Mouse (Mus musculus) heart, embryonic 14.5 days (tissue): ENCODE results near the gene Tut1. TPM values are rescaled to one million over a fixed set of nuclear protein-coding genes. Genes with fewer than 3 reads are reported as not detected.
A peak's percentile ranks its signal among the peaks of the same experiment; 100 is the strongest.

Source experiments
- ATAC-seq: fragments of 200-750 bp; cut with Nextera tagmentation; 2 replicates; pipeline ENCODE4 v1.8.0; 2017; ENCODE audit warnings: low read depth, moderate TSS enrichment; ENCODE audit not compliant: insufficient number of reproducible peaks, insufficient read depth, low FRiP score
- H3K27ac ChIP-seq, 2 experiments: fragments of 200-500 bp in 1 of 2; fragments of 300-500 bp in 1 of 2; sonication (generic) in 1 of 2; replicated peaks in 1 of 2; 2 replicates each; pipeline ENCODE4 v1.5.1; 2012 to 2014; ENCODE audit warnings: low read depth in 2 of 2, low read length in 2 of 2, control low read depth in 1 of 2, mild to moderate bottlenecking in 1 of 2, mixed read lengths in 1 of 2; ENCODE audit not compliant: control insufficient read depth in 1 of 2, insufficient read depth in 1 of 2
- H3K27me3 ChIP-seq: fragments of 300-500 bp; sonication (generic); 2 replicates; pipeline ENCODE4 v1.6.1; 2014; ENCODE audit warnings: mild to moderate bottlenecking, low read length, control low read depth; ENCODE audit not compliant: control insufficient read depth, insufficient read depth
- H3K36me3 ChIP-seq: fragments of 300-500 bp; sonication (generic); 2 replicates; pipeline ENCODE4 v1.6.1; 2014; ENCODE audit warnings: mild to moderate bottlenecking, control low read depth, low read length, mixed read lengths; ENCODE audit not compliant: control insufficient read depth, insufficient read depth
- H3K4me1 ChIP-seq, 2 experiments: fragments of 200-500 bp in 1 of 2; fragments of 300-500 bp in 1 of 2; sonication (generic) in 1 of 2; 2 replicates each; pipeline ENCODE4 v1.6.1; 2012 to 2014; ENCODE audit warnings: low read length in 2 of 2, control low read depth in 1 of 2, mixed read lengths in 1 of 2; ENCODE audit not compliant: control insufficient read depth in 2 of 2, insufficient read depth in 2 of 2
- H3K4me2 ChIP-seq: fragments of 300-500 bp; sonication (generic); 2 replicates; pipeline ENCODE4 v1.6.1; 2014; ENCODE audit warnings: mild to moderate bottlenecking, low read length
- H3K4me3 ChIP-seq, 2 experiments: fragments of 200-500 bp in 1 of 2; fragments of 300-500 bp in 1 of 2; sonication (generic) in 1 of 2; 2 replicates each; pipeline ENCODE4 v1.5.1; 2012 to 2014; ENCODE audit warnings: low read length in 2 of 2, mild to moderate bottlenecking in 2 of 2, control low read depth in 1 of 2, low read depth in 1 of 2, moderate library complexity in 1 of 2; ENCODE audit not compliant: control insufficient read depth in 1 of 2, insufficient read depth in 1 of 2
- H3K9ac ChIP-seq: fragments of 300-500 bp; sonication (generic); 2 replicates; pipeline ENCODE4 v1.6.1; 2014; ENCODE audit warnings: mild to moderate bottlenecking, low read length
- H3K9me3 ChIP-seq: fragments of 300-500 bp; sonication (generic); 2 replicates; pipeline ENCODE4 v1.6.1; 2016; ENCODE audit warnings: low read length, control low read depth; ENCODE audit not compliant: control insufficient read depth
- WGBS: fragments of 180-500 bp; shearing (Covaris S2); extraction: QIAGEN DNeasy Blood & Tissue Kit; methylation state at CpG from one replicate; pipeline ENCODE4 v1.1.7; 2014; 5-methylcytosine and 5-hydroxymethylcytosine counted together
- polyA plus RNA-seq: library from polyadenylated mRNA; unstranded; fragments of >200 nt; fragmentation: Nextera tagmentation; extraction: Ambion mirVana; gene quantifications from 2 replicates; pipeline ENCODE4 v1.2.1, GENCODE M21; 2014

The Tut1 gene
- polyA plus RNA-seq, 1 experiment from 2014 or later = 15.6 TPM

- Histone ChIP-seq H3K4me1 (peaks cover 49 to 67% of the 10 kb centered on the region in 2 experiments), H3K36me3 (peaks cover 17% of the 10 kb centered on the region), H3K9ac (no peak overlapping the region), H3K4me3 (no peak overlapping the region), H3K9me3 (no peaks in the 10 kb centered on the region), H3K27me3 (no peaks in the 10 kb centered on the region), H3K4me2 (no peak overlapping the region), H3K27ac (no peak overlapping the region; a peak in 1 of 4 replicates)
- WGBS = 21% methylated on average over 7 of the region's 7 CpGs
- ATAC-seq = no peak
These were observed 30.7 kb downstream of the Tut1 start for GRCm38 (mm10) chr19:8984255-8984868.

GRCm38 (mm10) chr19:8985891-8986290 is 32.2 kb downstream of the Tut1 start:
- peaks cover 3% of the 10 kb centered on the region; the same call in 1 of the 2 replicates for H3K36me3 ChIP-seq
- peaks cover 51 to 70% of the 10 kb centered on the region in 2 experiments for H3K4me1 ChIP-seq
- H3K9ac ChIP-seq = no peak overlapping the region
- no peaks in the 10 kb centered on the region for H3K27me3 ChIP-seq
- H3K4me2 ChIP-seq = no peak overlapping the region
- WGBS = 42% methylated on average over 5 of the region's 5 CpGs
- no peak for ATAC-seq
- H3K9me3 ChIP-seq = no peaks in the 10 kb centered on the region
- no peak overlapping the region for H3K4me3 ChIP-seq
- H3K27ac ChIP-seq = no peak overlapping the region; a peak in 1 of 4 replicates

GRCm38 (mm10) chr19:8987816-8988215 is 34.2 kb downstream of the Tut1 start:
- no peaks in the 10 kb centered on the region for H3K27me3 ChIP-seq
- H3K4me2 ChIP-seq = peak overlapping the region; percentile 77
- peak overlapping the region; percentile 97 for H3K9ac ChIP-seq
- 19% methylated on average over 2 of the region's 2 CpGs for WGBS
- ATAC-seq = peak; percentile 20
- H3K9me3 ChIP-seq = no peaks in the 10 kb centered on the region
- H3K27ac ChIP-seq = peak overlapping the region; percentile 97 to 98
- H3K4me3 ChIP-seq = no peak overlapping the region
- no peaks in the 10 kb centered on the region for H3K36me3 ChIP-seq
- peaks cover 60 to 74% of the 10 kb centered on the region in 2 experiments for H3K4me1 ChIP-seq

- Histone ChIP-seq H3K27ac (peak overlapping the region; percentile 97 to 98), H3K9ac (peak overlapping the region; percentile 97), H3K4me2 (peak overlapping the region; percentile 77), H3K36me3 (no peaks in the 10 kb centered on the region), H3K4me1 (peaks cover 59 to 74% of the 10 kb centered on the region in 2 experiments), H3K9me3 (no peaks in the 10 kb centered on the region), H3K27me3 (no peaks in the 10 kb centered on the region), H3K4me3 (peak overlapping the region; percentile 87 to 94)
- 22% methylated on average over 15 of the region's 15 CpGs for WGBS
- no peak for ATAC-seq
These were observed 34.9 kb downstream of the Tut1 start for GRCm38 (mm10) chr19:8988346-8989065.

- Histone ChIP-seq H3K4me3 (peak within 1 kb of the TSS; percentile 87 to 94), H3K36me3 (no peaks in the 10 kb centered on the region), H3K27ac (peak within 1 kb of the TSS; percentile 97 to 98), H3K4me1 (peaks cover 55 to 72% of the 10 kb centered on the region in 2 experiments), H3K9ac (peak within 1 kb of the TSS; percentile 97), H3K27me3 (no peaks in the 10 kb centered on the region), H3K9me3 (no peaks in the 10 kb centered on the region), H3K4me2 (peak within 1 kb of the TSS; percentile 77)
- peak; percentile 71 for ATAC-seq
- WGBS = under 1% methylated on average over 42 of the region's 42 CpGs
These were observed 35.5 kb downstream of the Tut1 start, which contains the start of gene Ahnak for GRCm38 (mm10) chr19:8989066-8989566. Gene Ahnak (plus strand): TSS chr19:8989284.

GRCm38 (mm10) chr19:8989567-8990431 is 36.2 kb downstream of the Tut1 start:
- WGBS = under 1% methylated on average over 53 of the region's 53 CpGs

More at GRCm38 (mm10) chr19:8989567-8990431, 36.2 kb downstream of the Tut1 start:
- Histone ChIP-seq H3K4me1 (peaks cover 50 to 72% of the 10 kb centered on the region in 2 experiments), H3K36me3 (no peaks in the 10 kb centered on the region), H3K27me3 (no peaks in the 10 kb centered on the region), H3K9ac (peak overlapping the region; percentile 97), H3K4me2 (peak overlapping the region; percentile 77), H3K4me3 (peak overlapping the region; percentile 87 to 94), H3K9me3 (no peaks in the 10 kb centered on the region), H3K27ac (peak overlapping the region; percentile 97 to 98)
- peak; percentile 72 for ATAC-seq
